Mouse (Mus musculus): ENCODE results near the gene Rae1.

Rae1 gene

GRCm38 (mm10) chr2:173049231-173049630 lies 49.3 kb downstream of the Rae1 start:
- DNase-seq (ENCODE audit: low spot score), result no peak

DNA sequence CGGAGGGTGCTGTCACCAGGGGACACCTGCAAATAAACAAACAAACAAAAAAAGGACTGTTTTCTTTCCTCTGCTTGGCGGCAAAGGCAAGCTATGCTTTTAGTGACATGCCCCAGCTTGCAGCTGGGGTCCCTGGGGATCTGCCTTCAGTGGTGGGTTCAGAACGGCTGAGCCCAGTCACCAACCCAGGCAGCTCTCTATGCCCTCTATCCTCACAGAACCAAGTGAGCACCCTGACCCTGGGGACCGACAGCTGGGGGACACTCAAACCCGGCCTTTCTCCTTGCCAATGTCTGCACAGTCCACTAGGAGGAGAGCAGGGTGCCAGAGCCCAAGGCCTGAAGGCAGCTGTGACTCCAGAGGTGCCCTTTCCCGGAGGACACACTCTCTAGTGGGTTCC lies 49.9 kb downstream of the Rae1 start:
- no peak for DNase-seq (ENCODE audit: low spot score)

DNA sequence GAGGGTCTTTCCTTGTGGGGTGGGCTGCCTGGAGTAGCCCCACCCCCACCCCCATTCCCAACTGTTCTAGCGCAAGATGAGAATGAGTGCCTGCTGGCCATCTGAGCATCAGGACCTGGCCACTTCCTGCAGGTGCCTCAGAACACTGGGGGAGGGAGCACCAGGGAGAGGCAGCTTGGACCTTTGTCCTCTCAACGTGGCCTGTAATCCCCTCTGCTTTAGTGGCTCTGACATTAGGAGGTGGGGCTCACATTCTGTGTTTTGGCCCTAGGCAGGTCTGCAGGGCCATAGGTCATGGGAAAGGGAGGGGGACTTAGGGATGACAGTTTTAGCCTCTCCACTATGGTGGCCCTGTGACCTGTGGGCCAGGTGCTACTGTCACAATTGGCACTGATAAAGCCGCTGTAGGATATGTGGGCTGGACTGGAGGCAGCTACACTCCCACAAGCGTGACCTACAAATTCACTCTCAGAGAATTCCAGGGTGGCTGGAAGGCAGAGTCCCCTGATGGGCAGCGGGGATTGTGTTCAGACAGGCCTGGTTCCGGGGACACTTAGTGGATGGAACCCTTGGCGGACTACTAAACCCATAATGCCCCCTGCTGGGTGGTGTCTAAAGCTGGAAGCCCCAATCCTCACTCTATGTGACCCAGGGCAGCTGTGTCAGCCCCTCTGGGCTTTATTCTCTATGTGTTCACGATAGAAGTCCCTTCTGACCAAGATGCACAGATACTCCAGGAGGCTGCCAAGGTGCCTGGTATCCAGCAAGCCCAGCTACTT lies 50.9 kb downstream of the Rae1 start:
- no peak for DNase-seq (ENCODE audit: low spot score)

DNA sequence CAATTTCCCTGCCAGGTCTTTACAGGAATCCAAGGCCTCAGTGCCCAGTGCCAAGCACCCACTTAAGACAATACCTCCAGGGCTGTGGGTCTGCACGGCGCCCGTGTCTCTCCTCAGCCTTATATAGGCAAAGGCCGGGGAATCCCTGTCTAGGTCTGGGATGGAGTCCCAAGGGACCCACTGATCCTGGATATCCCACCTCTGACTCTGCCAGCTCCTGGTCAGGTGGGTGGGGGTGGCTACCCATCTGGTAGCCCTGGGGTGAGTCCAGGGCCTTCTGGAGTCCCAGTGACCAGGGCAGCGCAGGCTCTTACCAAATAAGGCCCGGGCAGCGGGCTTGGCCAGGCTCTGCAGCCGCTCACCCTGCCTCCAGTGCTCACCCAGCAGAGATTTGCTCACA lies 53.0 kb downstream of the Rae1 start:
- DNase-seq (ENCODE audit: low spot score), result no peak

DNA sequence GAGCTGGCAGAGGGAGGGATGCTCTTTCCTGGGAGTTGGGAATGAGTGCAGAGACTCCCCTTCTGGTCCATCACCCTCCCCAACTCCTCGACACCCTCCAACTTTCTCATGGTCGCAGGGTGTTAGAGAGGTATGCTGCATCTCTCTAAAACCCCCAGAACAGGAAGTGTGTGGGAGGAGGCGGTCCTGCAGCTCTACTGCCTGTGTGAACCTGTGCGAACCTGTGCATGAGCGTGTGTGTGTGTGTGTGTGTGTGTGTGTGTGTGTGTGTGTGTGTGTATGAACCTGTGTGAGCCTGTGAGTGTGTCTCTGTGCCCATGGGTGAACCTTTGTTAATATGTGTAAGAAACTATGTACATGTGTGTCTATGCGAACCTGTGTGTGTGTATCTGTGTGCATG lies 53.9 kb downstream of the Rae1 start:
- no peak for DNase-seq (ENCODE audit: low spot score)

DNA sequence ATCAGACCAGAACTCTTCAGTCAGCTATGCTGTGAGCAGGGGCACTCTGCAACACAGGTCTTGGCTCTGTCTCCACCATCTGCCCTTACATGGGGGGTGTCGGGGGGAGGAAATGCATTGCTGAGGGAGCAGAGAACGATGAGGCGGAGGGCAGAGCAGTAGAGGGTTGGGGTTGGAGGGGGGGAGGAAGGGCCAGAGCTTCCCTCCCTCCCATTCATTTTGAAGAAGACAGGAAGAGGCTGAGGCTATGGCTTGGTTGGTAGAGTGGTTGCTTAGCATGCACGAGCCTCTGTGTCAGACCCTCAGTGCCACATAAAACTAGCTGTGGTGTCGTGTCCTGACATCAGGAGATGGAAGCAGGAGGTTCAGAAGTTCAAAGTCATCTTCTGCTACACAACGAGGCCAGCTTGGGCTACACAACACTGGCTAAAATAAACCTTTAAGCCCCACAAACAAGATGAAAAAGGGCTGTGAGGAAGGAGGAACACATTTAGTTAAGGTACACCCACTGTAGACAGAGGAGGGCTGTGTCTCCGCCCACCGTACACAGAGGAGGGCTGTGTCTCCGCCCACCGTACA lies 56.5 kb downstream of the Rae1 start:
- no peak for DNase-seq (ENCODE audit: low spot score)

GRCm38 (mm10) chr2:173056882-173057315 lies 57.0 kb downstream of the Rae1 start:
- no peak for DNase-seq (ENCODE audit: low spot score)

DNA sequence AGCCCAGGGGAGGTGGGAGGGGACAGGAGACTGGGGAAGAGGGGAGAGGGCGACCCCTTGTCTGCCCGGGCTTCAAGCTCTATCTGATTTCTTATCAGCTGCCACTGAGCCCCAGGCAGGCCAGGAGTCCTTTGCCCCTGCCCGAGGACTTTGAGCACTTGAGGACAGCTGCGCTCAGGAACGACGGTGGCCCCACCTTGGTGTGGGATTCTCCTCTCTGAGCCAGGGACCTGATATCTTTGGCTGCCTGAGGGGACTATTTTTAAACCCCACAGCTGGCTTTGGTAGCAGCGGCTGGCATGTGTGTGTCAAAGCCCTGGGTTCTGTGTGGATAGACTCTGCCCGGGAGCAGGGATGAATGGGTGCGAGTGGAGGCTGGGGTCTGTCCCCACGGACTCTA lies 57.7 kb downstream of the Rae1 start:
- no peak for DNase-seq (ENCODE audit: low spot score)

DNA sequence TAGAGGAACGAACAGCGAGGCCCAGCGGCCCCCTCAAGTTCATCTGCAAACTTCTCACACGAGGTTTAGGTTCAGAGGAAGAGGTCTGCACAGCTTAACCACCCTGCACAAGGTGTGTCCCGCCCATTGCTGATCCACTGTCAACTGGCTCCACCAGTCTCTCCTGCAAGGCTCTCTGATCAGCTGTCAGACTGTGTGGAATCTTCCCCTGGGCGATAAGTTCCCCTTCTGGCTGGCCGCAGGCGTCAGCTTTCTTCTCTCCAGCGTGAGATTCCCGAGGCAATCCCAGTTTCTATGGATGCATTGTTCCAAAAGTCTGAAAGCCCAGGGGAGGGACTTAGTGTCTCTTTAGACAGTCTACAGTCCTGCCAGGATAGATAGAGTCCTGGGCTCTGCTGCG lies 58.3 kb downstream of the Rae1 start:
- DNase-seq (ENCODE audit: low spot score), result no peak

GRCm38 (mm10) chr2:173060450-173060849 lies 60.5 kb downstream of the Rae1 start:
- DNase-seq (ENCODE audit: low spot score), result no peak

GRCm38 (mm10) chr2:173061443-173062351 lies 61.8 kb downstream of the Rae1 start:
- no peak for DNase-seq (ENCODE audit: low spot score)

GRCm38 (mm10) chr2:173063219-173063618 lies 63.3 kb downstream of the Rae1 start:
- DNase-seq (ENCODE audit: low spot score), result no peak

GRCm38 (mm10) chr2:173064864-173065263 lies 64.9 kb downstream of the Rae1 start:
- DNase-seq (ENCODE audit: low spot score), result no peak
